Mouse (Mus musculus): ENCODE data around the gene Dydc1. TPM values are rescaled to one million over a fixed set of nuclear protein-coding genes. Genes with fewer than 3 reads are reported as not detected.

Dydc1 gene
- polyA plus RNA-seq, 3 experiments from 2014 or later = not detected

GRCm38 (mm10) chr14:41100712-41101111, 28.0 kb downstream of the Dydc1 start:
- ATAC-seq = no peak

GRCm38 (mm10) chr14:41101242-41101641, 28.5 kb downstream of the Dydc1 start:
- ATAC-seq = no peak

GRCm38 (mm10) chr14:41102269-41102668, 29.6 kb downstream of the Dydc1 start:
- no peak for ATAC-seq

- ATAC-seq = no peak
Measured at GRCm38 (mm10) chr14:41104853-41105444, 32.2 kb downstream of the Dydc1 start, which contains the start of gene Mat1a. Mat1a (plus strand) TSS chr14:41105035.

GRCm38 (mm10) chr14:41111031-41111668, 38.4 kb downstream of the Dydc1 start:
- ATAC-seq = no peak

GRCm38 (mm10) chr14:41112944-41113343, 40.2 kb downstream of the Dydc1 start:
- no peak for ATAC-seq

- no peak for ATAC-seq
Measured at GRCm38 (mm10) chr14:41116271-41116670, 43.6 kb downstream of the Dydc1 start.

GRCm38 (mm10) chr14:41124683-41125082, 52.0 kb downstream of the Dydc1 start:
- no peak for ATAC-seq

- ATAC-seq = no peak
Measured at GRCm38 (mm10) chr14:41127997-41128396, 55.3 kb downstream of the Dydc1 start.

GRCm38 (mm10) chr14:41131540-41131939, 58.8 kb downstream of the Dydc1 start, which contains the start of gene Sftpa1:
Sftpa1 (plus strand) TSS chr14:41131782.
- ATAC-seq = no peak

- ATAC-seq = no peak
Measured at GRCm38 (mm10) chr14:41137006-41137405, 64.3 kb downstream of the Dydc1 start.

- no peak for ATAC-seq
Measured at GRCm38 (mm10) chr14:41140686-41141085, 68.0 kb downstream of the Dydc1 start.

Other genes starting within 250 kb of the Dydc1 start
- 1 to 10 TPM in 1 of 3 experiments, under 1 TPM in 2; 0.39 to 1.4 (median 0.71) TPM for gene Sh2d4b, start 179.6 kb upstream of the Dydc1 start, polyA plus RNA-seq (2017; shearing (Covaris generic))
- 10 to 100 TPM; 52.1 to 82.3 (median 65.1) TPM for gene Tspan14, start 106.1 kb upstream of the Dydc1 start, polyA plus RNA-seq (2017; shearing (Covaris generic))
- gene Fam213a, start 59.1 kb upstream of the Dydc1 start, polyA plus RNA-seq (2017; shearing (Covaris generic)) = 1 to 10 TPM; 8.0 to 9.7 (median 8.3) TPM
- gene Dydc2, start 3.7 kb upstream of the Dydc1 start, polyA plus RNA-seq (2017; shearing (Covaris generic)) = not detected
- gene Mat1a, start 32.1 kb downstream of the Dydc1 start, polyA plus RNA-seq (2017; shearing (Covaris generic)) = not detected
- not detected for gene Sftpa1, start 58.9 kb downstream of the Dydc1 start, polyA plus RNA-seq (2017; shearing (Covaris generic))
- not detected for gene Mbl1, start 78.5 kb downstream of the Dydc1 start, polyA plus RNA-seq (2017; shearing (Covaris generic))
- not detected for gene Sftpd, start 112.2 kb downstream of the Dydc1 start, polyA plus RNA-seq (2017; shearing (Covaris generic))
- not detected for gene Gm2832, start 205.9 kb downstream of the Dydc1 start, polyA plus RNA-seq (2017; shearing (Covaris generic))

Data from inflammation-experienced regulatory T-cells, adult 6 months (primary cell).